Mouse (Mus musculus) heart, adult 2 months (tissue): ENCODE data around the gene Lgr5. TPM values are rescaled to one million over a fixed set of nuclear protein-coding genes. Genes with fewer than 3 reads are reported as not detected.

Experiments used
- DNase-seq, 2 experiments: peaks; one replicate each; pipeline ENCODE4 v3.0.0; 2021
- H3K27ac ChIP-seq: fragments of 200-600 bp; 2 replicates; pipeline ENCODE4 v1.8.1; 2022
- H3K27me3 ChIP-seq: fragments of 200-500 bp; 2 replicates; pipeline ENCODE4 v1.6.1; 2012; ENCODE audit warnings: mild to moderate bottlenecking, low read length, inconsistent platforms, mixed read lengths; ENCODE audit not compliant: control insufficient read depth, insufficient read depth
- H3K36me3 ChIP-seq: fragments of 200-500 bp; 2 replicates; pipeline ENCODE4 v1.6.1; 2012; ENCODE audit warnings: low read length, inconsistent platforms; ENCODE audit not compliant: control insufficient read depth, insufficient read depth
- H3K4me1 ChIP-seq: fragments of 200-500 bp; 2 replicates; pipeline ENCODE4 v1.6.1; 2011; ENCODE audit warnings: low read length; ENCODE audit not compliant: control insufficient read depth, insufficient read depth
- H3K4me3 ChIP-seq: fragments of 200-600 bp; 2 replicates; pipeline ENCODE4 v1.8.1; 2022
- H3K79me2 ChIP-seq: fragments of 200-500 bp; replicated peaks from 2 replicates; pipeline ENCODE4 v1.6.1; 2012; ENCODE audit warnings: mild to moderate bottlenecking, inconsistent platforms, low read length, moderate library complexity, mixed read lengths; ENCODE audit not compliant: control insufficient read depth, insufficient read depth
- H3K9ac ChIP-seq: fragments of 200-500 bp; 2 replicates; pipeline ENCODE4 v1.6.1; 2012; ENCODE audit warnings: low read depth, mild to moderate bottlenecking, control low read depth, inconsistent platforms, low read length, mixed read lengths
- CTCF ChIP-seq: fragments of 200-600 bp; IDR thresholded peaks from 2 replicates; pipeline ENCODE4 v1.8.1; 2022; ENCODE audit warnings: antibody characterized with exemption, mild to moderate bottlenecking, moderate library complexity
- EP300 ChIP-seq: fragments of 200-500 bp; IDR thresholded peaks from 2 replicates; pipeline ENCODE4 v1.6.1; 2011; ENCODE audit warnings: low read depth, low read length, control low read depth; ENCODE audit not compliant: insufficient read depth
- POLR2A ChIP-seq: fragments of 200-500 bp; IDR thresholded peaks from 2 replicates; pipeline ENCODE4 v1.6.1; 2011; ENCODE audit warnings: mild to moderate bottlenecking, low read depth, low read length, control low read depth; ENCODE audit not compliant: insufficient read depth
- WGBS: fragments of 180-500 bp; shearing (Covaris S2); methylation state at CpG from one replicate; pipeline ENCODE4 v1.1.7; 2018; 5-methylcytosine and 5-hydroxymethylcytosine counted together
- intact Hi-C: fragments of 180-260 bp; cut with DNase I; formaldehyde crosslinking; loops from one replicate; pipeline ENCODE4 v1.15.1; 2025
- polyA plus RNA-seq: library from polyadenylated mRNA; depleted of rRNA; stranded (reverse); fragments of >200 nt; gene quantifications from 2 replicates; pipeline ENCODE4 v1.2.3, GENCODE M21; 2012
- total RNA-seq, 2 experiments: library from RNA; stranded (reverse); gene quantifications; 2 replicates each; pipeline ENCODE4 v1.2.3; 2021

The Lgr5 gene
- total and polyA plus RNA-seq, 3 experiments, result 0.05 to 0.25 TPM; not detected in 1

DNA sequence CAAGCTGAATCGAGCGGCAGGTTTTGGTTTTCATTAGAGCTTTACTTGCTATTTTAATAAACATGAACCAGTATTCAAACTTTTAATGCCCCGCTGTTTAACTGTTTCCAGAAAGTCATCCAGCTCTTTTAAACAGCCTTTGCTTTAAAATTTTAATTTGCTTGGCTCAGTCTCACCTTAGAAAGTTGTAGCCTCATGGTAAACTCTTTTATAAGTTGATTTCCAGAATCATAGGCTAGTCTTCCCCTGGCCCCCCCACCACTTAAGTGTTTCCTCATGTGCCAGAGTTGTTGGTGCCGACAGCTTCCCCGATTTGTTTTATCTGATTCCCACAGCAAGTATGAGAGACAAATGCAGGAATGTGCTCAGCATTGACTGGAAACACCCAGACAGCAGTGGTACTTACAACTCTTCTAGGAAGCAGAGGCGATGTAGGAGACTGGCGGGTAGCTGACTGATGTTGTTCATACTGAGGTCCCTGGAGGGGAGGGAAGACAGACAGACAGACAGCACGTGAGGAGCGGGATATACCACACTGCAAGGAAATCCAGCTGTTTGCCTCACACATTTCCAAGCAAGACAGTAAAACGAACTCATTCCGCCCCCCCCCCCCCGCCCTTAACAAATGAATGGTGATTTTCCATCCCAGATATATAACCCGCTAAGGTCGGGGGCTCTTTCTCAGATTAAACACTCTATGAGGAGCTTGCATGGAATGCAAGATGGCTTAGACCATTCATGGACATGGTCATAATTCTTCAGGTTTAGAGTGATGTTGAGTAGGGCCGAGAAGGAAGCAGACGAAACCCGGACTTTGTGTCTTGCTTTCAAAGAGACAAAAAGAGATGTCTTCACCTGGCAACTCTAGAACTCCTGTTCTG is 67.1 kb downstream of the Lgr5 start:
- H3K27me3 ChIP-seq, result no peaks in the 10 kb centered on the region
- no peak for TF ChIP-seq CTCF
- no peak for TF ChIP-seq EP300
- TF ChIP-seq POLR2A, result no peak
- no peak overlapping the region for H3K27ac ChIP-seq
- no peaks in the 10 kb centered on the region for H3K79me2 ChIP-seq
- H3K4me3 ChIP-seq, result no peak overlapping the region
- no peak overlapping the region for H3K9ac ChIP-seq
- WGBS, result 65% methylated on average over 17 of the region's 17 CpGs
- DNase-seq, result no peak
- no peaks in the 10 kb centered on the region for H3K36me3 ChIP-seq
- intact Hi-C loops, result no loop called here
- H3K4me1 ChIP-seq, result no peaks in the 10 kb centered on the region

DNA sequence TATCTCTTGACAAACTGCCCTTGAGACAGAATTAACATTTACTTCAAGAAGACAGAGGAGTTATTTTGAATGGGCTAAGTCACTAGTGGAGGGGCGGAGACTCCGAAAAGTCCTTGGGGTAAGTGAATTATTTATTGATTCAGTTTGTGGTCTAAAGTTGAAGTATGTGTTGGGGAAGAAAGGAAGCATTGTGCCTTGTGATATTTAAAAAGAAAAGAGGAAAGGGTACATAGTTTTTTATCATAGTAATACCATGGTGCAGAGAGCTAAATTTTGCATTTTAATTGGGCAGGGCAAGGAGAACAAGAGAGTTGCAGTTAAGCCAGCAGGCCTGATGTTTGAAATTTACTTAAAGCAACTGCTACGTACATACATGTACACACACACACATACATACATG is 68.7 kb downstream of the Lgr5 start:
- intact Hi-C loops, result no loop called here
- 96% methylated on average over 3 of the region's 3 CpGs for WGBS
- Histone ChIP-seq H3K4me3 (no peak overlapping the region), H3K4me1 (no peaks in the 10 kb centered on the region), H3K27me3 (no peaks in the 10 kb centered on the region), H3K27ac (no peak overlapping the region), H3K36me3 (no peaks in the 10 kb centered on the region), H3K79me2 (no peaks in the 10 kb centered on the region), H3K9ac (no peak overlapping the region)
- no peak for TF ChIP-seq CTCF
- no peak for TF ChIP-seq POLR2A
- TF ChIP-seq EP300, result no peak
- no peak for DNase-seq

DNA sequence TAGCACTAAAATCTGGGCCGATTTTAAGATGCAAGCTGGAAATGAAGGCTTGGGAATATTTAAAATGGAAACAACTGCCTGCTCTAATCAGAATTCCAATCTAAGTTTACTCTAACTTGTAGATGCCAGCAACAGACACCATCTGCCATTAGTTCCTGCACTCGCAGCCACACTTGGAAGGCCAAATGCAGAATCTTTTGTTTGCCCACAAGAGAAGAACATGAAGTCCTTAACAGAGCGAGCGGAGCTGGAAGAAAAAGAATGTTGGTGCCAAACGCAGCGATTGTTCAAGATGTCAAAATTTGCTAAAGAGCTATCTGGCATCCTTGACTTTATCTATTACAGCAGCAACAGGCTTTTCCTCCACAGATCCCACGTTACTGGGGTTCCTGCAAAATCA is 72.1 kb downstream of the Lgr5 start:
- intact Hi-C loops, result no loop called here

DNA sequence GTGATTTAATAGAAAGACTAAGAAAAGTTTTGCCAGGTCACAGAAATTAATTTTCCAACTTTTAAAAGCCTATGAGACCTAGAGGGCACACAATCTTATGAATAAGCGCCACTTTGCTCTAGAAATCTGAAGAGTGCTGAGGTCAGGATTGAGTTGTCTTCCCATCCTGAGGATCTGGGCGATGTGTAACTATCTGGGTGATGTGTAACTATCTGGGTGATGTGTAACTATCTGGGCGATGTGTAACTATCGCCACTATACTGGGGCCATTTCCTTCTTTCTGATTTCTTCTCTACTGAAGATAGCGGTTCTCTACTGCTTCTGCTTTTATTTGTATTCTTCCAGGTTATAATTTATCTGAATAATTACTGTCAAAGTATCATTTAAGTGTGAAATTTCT is 76.6 kb downstream of the Lgr5 start:
- H3K4me1 ChIP-seq, result no peaks in the 10 kb centered on the region
- WGBS, result 82% methylated on average over 5 of the region's 5 CpGs
- no peaks in the 10 kb centered on the region for H3K27me3 ChIP-seq
- H3K79me2 ChIP-seq, result no peaks in the 10 kb centered on the region
- DNase-seq, result no peak
- intact Hi-C loops, result no loop called here
- no peak overlapping the region for H3K4me3 ChIP-seq
- no peak overlapping the region for H3K27ac ChIP-seq
- H3K36me3 ChIP-seq, result no peaks in the 10 kb centered on the region
- no peak for TF ChIP-seq POLR2A
- no peak for TF ChIP-seq CTCF
- no peak for TF ChIP-seq EP300
- no peak overlapping the region for H3K9ac ChIP-seq

More for the DNA sequence above, 72.1 kb downstream of the Lgr5 start:
- Histone ChIP-seq H3K27me3 (no peaks in the 10 kb centered on the region), H3K36me3 (no peaks in the 10 kb centered on the region), H3K79me2 (no peaks in the 10 kb centered on the region), H3K27ac (no peak overlapping the region), H3K4me3 (no peak overlapping the region), H3K4me1 (no peaks in the 10 kb centered on the region), H3K9ac (no peak overlapping the region)
- WGBS, result 70% methylated on average over 7 of the region's 7 CpGs
- no peak for DNase-seq
- TF ChIP-seq CTCF (no peak), EP300 (no peak), POLR2A (no peak)

DNA sequence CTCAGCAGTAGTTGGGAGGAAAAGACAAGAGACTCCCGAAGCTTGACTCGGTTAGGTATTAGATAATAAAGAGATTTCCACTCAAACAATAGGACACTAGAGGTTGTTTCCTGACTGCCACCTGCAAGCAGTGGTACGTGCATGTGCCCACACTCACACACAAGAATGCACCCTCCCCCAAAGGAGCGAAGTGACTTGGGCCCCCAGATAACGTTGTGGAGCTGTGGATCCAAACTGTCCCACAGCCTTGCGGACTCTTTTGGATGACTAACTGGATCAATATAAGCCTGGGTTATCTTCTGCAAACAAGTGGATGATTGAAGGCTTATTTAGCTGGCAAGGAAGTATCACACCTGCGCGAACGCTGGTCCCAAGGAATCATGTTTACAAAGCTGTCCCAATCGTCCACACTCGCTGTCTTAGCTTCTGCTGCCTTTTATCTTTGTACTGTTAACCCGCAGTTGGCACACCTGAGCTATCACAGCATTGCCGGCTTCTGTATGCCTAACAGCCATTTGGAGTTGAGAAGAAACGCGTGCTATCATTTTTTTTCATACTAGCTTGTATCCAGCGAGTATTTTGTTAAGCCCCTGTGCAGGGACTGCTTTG is 81.8 kb downstream of the Lgr5 start:
- Histone ChIP-seq H3K36me3 (no peaks in the 10 kb centered on the region), H3K27me3 (no peaks in the 10 kb centered on the region), H3K79me2 (no peaks in the 10 kb centered on the region), H3K4me3 (no peak overlapping the region), H3K9ac (no peak overlapping the region), H3K4me1 (no peaks in the 10 kb centered on the region), H3K27ac (no peak overlapping the region)
- WGBS, result 78% methylated on average over 16 of the region's 16 CpGs
- TF ChIP-seq CTCF (no peak), POLR2A (no peak), EP300 (no peak)
- no peak for DNase-seq
- intact Hi-C loops, result no loop called here

DNA sequence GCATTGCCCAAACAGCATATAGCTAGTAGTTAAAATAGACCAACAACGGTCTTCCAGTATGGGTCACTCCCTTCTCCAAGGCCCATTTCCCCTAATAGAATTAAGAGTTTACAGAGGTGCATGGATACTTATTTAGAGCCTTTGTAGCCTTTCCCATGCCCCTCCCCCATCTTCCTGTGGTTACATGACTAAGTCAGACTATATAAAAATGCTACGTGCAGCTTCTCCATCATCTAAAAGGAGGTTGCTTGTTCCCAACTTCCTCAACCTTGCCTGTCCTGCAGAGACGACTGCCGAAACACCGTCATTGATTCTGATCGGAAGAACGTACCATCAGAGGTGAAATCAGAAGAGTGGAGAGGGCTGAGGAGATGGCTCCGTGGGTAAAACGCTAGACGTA is 82.4 kb downstream of the Lgr5 start:
- H3K9ac ChIP-seq, result no peak overlapping the region
- no peaks in the 10 kb centered on the region for H3K27me3 ChIP-seq
- 80% methylated on average over 10 of the region's 10 CpGs for WGBS
- no peaks in the 10 kb centered on the region for H3K4me1 ChIP-seq
- no peak overlapping the region for H3K27ac ChIP-seq
- H3K79me2 ChIP-seq, result no peaks in the 10 kb centered on the region
- H3K36me3 ChIP-seq, result no peaks in the 10 kb centered on the region
- intact Hi-C loops, result no loop called here
- no peak for DNase-seq
- TF ChIP-seq CTCF (no peak), EP300 (no peak), POLR2A (no peak)
- no peak overlapping the region for H3K4me3 ChIP-seq
